Mouse (Mus musculus): ENCODE results near the gene Ccdc85a. TPM values are rescaled to one million over a fixed set of nuclear protein-coding genes. Genes with fewer than 3 reads are reported as not detected.
"Not testable (repeated sequence)": the region's sequence is repeated elsewhere in the genome, so short reads cannot be mapped to it uniquely, and the experiment has no call there.

The Ccdc85a gene
- total RNA-seq, 2 experiments from 2014 or later, result 85.5 to 86.6 TPM

GRCm38 (mm10) chr11:28464926-28465325 is 119.2 kb downstream of the Ccdc85a start:
- intact Hi-C loops (cut with DNase I), result no loop called here

GRCm38 (mm10) chr11:28459165-28459564 is 125.0 kb downstream of the Ccdc85a start:
- intact Hi-C loops (cut with DNase I), result no loop called here
- no peak for DNase-seq (ENCODE audit: low spot score in 2 of 2)

More at GRCm38 (mm10) chr11:28464926-28465325, 119.2 kb downstream of the Ccdc85a start:
- DNase-seq (ENCODE audit: low spot score in 2 of 2), result no peak

GRCm38 (mm10) chr11:28439877-28440276 is 144.2 kb downstream of the Ccdc85a start:
- intact Hi-C loops (cut with DNase I), result no loop called here

GRCm38 (mm10) chr11:28422451-28423231 is 161.5 kb downstream of the Ccdc85a start:
- intact Hi-C loops (cut with DNase I), result no loop called here
- peak; percentile 17 to 21 for DNase-seq (ENCODE audit: low spot score in 2 of 2)

More at GRCm38 (mm10) chr11:28439877-28440276, 144.2 kb downstream of the Ccdc85a start:
- DNase-seq (ENCODE audit: low spot score in 2 of 2), result no peak

GRCm38 (mm10) chr11:28415841-28416240 is 168.3 kb downstream of the Ccdc85a start:
- DNase-seq (ENCODE audit: low spot score in 2 of 2), result no peak
- intact Hi-C loops (cut with DNase I), result no loop called here

GRCm38 (mm10) chr11:28409880-28410279 is 174.2 kb downstream of the Ccdc85a start:
- intact Hi-C loops (cut with DNase I); DNase-seq (ENCODE audit: low spot score in 2 of 2): not testable (repeated sequence)

GRCm38 (mm10) chr11:28397166-28397565 is 187.0 kb downstream of the Ccdc85a start:
- no peak for DNase-seq (ENCODE audit: low spot score in 2 of 2)
- intact Hi-C loops (cut with DNase I), result no loop called here

GRCm38 (mm10) chr11:28375891-28376290 is 208.2 kb downstream of the Ccdc85a start:
- intact Hi-C loops (cut with DNase I), result no loop called here
- no peak for DNase-seq (ENCODE audit: low spot score in 2 of 2)

- no peak for DNase-seq (ENCODE audit: low spot score in 2 of 2)
- intact Hi-C loops (cut with DNase I), result no loop called here
Measured at GRCm38 (mm10) chr11:28374636-28375035, 209.5 kb downstream of the Ccdc85a start.

GRCm38 (mm10) chr11:28371381-28371780 is 212.7 kb downstream of the Ccdc85a start:
- intact Hi-C loops (cut with DNase I); DNase-seq (ENCODE audit: low spot score in 2 of 2): not testable (repeated sequence)

- no peak for DNase-seq (ENCODE audit: low spot score in 2 of 2)
- intact Hi-C loops (cut with DNase I), result no loop called here
Measured at GRCm38 (mm10) chr11:28365929-28366244, 218.2 kb downstream of the Ccdc85a start.

GRCm38 (mm10) chr11:28365209-28365928 is 218.8 kb downstream of the Ccdc85a start:
- intact Hi-C loops (cut with DNase I), result no loop called here
- DNase-seq (ENCODE audit: low spot score in 2 of 2), result peak; percentile 69 to 73

GRCm38 (mm10) chr11:28343465-28343864 is 240.7 kb downstream of the Ccdc85a start:
- DNase-seq (ENCODE audit: low spot score in 2 of 2), result no peak
- intact Hi-C loops (cut with DNase I), result loop anchor here (5.0 kb wide), 1 partner anchor 239 kb away; the partner anchor contains the start of gene Ccdc85a

GRCm38 (mm10) chr11:28341887-28342286 is 242.2 kb downstream of the Ccdc85a start:
- DNase-seq (ENCODE audit: low spot score in 2 of 2), result no peak
- intact Hi-C loops (cut with DNase I), result loop anchor here (5.0 kb wide), 1 partner anchor 240 kb away; the partner anchor contains the start of gene Ccdc85a

- intact Hi-C loops (cut with DNase I), result loop anchor here (5.0 kb wide), 1 partner anchor 243 kb away; the partner anchor contains the start of gene Ccdc85a
- not testable (repeated sequence) for DNase-seq (ENCODE audit: low spot score in 2 of 2)
Measured at GRCm38 (mm10) chr11:28339224-28340150, 244.6 kb downstream of the Ccdc85a start, which contains the start of gene Gm6685. Gene Gm6685, minus strand, starts transcription at chr11:28339867.

Other genes starting within 250 kb of the Ccdc85a start
- 1 to 10 TPM; 4.8 to 7.1 TPM for gene Gm6685, start 244.5 kb downstream of the Ccdc85a start, total RNA-seq (2021)

Data from left cerebral cortex, postnatal 36 days (tissue).